Mouse (Mus musculus): ENCODE data around the gene Mef2a. TPM values are rescaled to one million over a fixed set of nuclear protein-coding genes. Genes with fewer than 3 reads are reported as not detected.

Gene Mef2a
- total RNA-seq, 2 experiments from 2014 or later = 126 to 142 TPM

DNA sequence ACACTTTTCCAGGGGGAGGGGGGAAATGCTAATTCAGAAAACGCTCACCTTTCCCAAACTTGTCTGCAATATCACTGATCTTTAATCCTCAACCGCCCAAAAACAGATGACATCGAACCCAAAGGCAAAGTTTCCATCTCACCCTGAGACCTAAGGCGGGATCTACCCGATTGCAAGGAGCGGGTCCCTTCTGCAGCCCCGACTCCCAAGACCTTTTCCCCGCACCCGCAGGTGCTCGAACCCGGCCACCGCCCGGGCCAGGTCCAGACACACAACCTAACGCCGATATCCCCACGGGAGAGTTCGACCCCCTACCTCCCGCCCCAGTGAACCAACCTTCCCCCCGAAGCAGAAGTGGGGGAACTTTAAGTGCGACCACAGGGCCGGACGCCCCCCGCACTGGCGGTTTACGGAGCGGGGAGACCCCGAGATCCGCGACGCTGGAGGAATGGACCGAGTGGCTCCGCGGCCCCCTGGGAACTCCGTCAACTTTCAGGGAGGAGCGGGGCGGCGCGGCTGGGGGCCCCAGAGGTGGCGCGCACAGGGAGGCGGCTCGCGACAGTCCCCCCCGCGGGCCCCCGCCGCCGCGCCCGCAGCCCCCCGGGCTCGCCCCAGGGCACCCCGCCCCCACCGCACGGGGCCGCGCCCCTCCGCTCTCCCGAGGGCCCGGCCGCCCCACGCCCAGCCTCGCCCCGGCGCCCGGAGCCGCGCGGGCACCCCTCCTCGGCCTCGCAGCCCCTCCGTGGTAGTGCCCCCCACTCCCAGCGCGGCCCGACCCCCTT, 576 bp downstream of the Mef2a start:
- intact Hi-C loops (cut with DNase I) = loop anchor here (2.0 to 5.0 kb wide), 6 partner anchors 79 to 259 kb away; no protein-coding TSS in a partner anchor
- peak; percentile 51 to 62 for DNase-seq

DNA sequence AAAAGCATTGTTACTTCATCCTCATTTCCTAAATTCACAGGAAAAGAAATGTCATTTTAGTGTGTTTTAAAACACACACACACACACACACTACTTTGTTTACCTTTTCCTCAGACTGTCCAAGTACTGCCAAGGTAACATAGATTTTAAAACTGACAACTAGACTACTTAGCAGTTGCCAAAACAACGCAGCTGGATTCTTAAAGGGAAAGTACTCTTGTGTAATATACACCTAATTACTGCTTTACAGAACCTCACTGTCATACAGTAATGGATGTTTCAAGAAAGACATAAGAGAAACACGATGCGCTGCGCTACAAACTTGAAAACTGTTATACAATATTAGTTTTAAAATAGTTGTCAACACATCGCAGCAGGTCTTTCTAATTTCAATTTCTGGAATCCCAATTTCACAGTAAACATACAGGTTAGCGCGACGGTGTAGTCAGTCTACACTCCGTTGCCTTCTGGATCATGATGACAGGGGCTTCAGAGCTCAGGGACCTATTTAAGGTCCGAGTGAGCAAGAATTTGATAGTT, 1.2 kb downstream of the Mef2a start:
- DNase-seq = no peak
- intact Hi-C loops (cut with DNase I) = loop anchor here (5.0 kb wide), 1 partner anchor 129 kb away; no protein-coding TSS in a partner anchor

DNA sequence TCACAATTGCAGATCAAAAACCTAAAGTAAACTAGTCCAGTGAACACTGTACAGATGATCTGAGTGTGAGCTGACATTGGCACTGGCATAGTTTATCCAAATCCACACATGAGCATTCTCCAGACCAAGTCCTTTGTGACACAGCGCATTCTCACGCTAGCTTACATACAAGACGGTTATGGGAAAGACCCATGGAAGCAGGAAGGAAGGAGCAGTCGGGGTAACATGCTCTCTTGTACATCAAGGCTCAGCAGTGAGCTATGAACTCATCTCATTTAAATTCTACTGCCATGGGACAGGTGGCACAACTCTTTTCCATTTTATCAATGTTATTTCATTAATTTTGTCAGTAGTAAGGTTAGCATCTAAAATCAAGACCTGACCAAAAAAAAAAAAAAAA, 3.0 kb downstream of the Mef2a start:
- DNase-seq = no peak
- intact Hi-C loops (cut with DNase I) = loop anchor here (5.0 kb wide), 2 partner anchors 52 to 127 kb away; no protein-coding TSS in a partner anchor

DNA sequence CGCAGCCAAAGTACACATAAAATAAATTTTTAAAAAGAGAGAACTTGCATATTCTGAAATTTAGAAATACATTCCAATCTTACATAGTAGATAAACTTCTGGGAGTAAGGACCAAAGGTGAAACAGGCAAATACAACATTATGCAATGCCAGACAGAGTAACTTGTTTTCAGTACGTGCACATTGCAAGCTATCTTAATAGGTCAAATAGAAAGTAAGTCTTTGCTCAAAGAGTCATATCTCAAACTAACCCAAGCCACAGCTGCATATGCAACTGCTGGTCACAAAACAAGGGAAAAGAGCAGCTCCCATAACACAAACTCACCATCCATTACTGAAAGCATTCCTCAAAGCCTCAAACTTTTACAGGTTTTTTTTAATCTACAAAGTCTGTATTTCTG, 4.3 kb downstream of the Mef2a start:
- DNase-seq = no peak
- intact Hi-C loops (cut with DNase I) = loop anchor here (5.0 kb wide), 1 partner anchor 51 kb away; no protein-coding TSS in a partner anchor

DNA sequence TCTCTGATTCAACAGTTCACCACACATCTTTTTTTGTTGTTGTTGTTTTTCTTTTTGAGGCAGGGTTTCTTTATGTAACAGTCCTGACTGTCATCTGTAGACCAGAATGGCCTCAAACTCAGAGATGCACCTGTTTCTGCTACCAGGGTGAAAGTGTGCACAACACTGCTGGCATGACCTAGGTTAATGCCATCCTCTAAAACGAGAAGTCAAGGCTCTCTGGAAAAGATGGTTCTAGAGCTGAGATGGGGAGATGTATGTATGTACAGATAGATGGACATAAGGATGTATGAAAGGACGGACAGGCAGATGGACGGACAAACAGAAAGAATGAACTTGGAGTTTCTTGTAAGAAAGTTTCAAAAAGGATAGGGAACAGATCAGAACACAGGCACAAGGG, 12.1 kb downstream of the Mef2a start:
- intact Hi-C loops (cut with DNase I) = no loop called here
- no peak for DNase-seq

DNA sequence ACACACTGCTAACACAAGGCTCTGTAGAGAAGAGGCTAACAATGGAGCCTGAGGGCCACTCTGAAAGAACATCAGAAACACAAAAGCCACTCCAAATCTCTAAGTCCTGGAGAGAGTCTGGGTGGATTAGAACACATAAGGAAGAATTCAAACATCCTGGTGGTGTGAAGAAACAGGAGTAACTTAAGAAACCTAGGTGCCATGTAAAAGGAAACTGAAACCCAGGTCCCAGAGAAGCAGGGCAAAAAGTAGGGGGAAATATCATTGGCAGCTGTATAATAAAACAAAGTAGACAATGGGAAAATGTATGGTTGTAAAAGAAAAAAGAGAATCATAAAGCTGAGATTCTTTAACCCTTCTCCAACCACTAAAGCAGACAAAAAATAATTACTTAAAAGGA, 12.8 kb downstream of the Mef2a start:
- no peak for DNase-seq
- intact Hi-C loops (cut with DNase I) = no loop called here

DNA sequence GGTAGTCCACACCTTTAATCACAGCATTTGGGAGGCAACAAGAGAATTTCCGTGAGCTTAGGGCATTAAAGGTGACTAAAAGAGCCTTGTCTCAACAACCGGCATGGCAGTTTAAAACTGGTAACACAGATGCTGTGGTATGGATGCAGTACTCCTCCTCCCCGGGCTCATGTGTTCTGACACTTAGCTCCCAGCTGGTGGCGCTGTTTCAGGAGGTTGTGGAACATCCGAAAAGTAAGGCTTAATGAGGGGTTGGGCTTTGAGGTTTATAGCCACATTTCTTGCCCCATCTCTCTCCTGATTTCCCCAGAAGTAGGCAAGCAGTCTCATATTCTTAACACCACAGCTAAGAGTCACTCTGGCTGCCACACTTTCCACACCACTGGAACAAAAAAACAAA, 16.8 kb downstream of the Mef2a start:
- no peak for DNase-seq
- intact Hi-C loops (cut with DNase I) = no loop called here

DNA sequence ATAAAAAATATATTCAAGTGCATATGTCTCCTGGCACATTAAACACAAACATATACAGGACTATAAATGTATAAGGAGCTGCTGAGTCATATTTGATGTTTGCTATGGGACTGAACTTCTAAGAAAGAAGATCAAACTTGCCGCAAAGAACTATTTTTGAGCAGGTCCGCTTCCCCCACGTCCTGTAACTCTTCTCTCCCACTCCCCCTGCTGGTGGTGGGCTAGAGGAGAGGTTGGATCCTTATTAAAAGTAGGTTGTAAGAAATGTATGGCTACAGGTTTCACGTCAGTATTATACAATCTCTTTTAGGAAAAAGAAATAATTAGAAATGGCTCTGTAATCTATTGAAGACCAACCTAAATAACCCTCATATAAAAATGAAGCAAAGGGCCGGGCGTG, 19.0 kb downstream of the Mef2a start:
- intact Hi-C loops (cut with DNase I) = no loop called here
- DNase-seq = no peak

DNA sequence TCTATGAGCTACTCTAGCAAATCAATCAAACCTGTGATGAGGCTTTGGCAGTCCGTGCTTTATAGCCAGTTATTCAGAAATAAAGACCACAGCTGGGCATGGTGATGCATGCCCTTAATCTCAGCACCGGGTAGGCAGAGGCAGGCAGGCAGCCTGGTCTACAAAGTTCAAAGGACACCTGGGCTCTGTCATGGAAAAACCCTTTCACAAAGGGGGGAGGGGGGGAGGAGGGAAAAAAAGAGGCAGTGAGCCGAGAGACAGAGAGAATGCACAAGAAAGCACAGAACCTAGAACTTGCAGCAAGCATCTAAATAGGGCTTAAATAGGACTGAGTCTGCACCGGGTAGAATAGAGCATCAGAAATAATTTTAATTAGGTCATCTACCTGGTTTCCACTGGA, 19.7 kb downstream of the Mef2a start:
- intact Hi-C loops (cut with DNase I) = no loop called here
- no peak for DNase-seq

DNA sequence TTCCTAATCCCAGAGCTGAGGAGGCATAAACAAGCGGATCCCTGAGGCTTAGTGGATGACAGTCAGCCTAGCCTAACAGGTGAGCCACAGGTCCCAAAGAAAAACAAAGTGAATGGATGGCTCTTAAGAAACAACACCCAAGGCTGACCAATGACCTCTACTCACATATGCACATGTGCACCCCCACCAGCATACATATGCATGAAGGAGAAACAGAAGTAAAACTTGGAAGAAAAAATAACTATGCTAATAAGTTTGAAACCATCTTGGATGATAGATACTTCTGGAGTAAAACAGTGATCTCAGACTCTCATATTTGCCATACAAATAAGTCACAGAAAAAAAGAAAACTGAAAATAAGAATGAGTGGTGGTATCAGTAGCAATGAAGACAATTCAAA, 28.2 kb downstream of the Mef2a start:
- intact Hi-C loops (cut with DNase I) = no loop called here
- no peak for DNase-seq

DNA sequence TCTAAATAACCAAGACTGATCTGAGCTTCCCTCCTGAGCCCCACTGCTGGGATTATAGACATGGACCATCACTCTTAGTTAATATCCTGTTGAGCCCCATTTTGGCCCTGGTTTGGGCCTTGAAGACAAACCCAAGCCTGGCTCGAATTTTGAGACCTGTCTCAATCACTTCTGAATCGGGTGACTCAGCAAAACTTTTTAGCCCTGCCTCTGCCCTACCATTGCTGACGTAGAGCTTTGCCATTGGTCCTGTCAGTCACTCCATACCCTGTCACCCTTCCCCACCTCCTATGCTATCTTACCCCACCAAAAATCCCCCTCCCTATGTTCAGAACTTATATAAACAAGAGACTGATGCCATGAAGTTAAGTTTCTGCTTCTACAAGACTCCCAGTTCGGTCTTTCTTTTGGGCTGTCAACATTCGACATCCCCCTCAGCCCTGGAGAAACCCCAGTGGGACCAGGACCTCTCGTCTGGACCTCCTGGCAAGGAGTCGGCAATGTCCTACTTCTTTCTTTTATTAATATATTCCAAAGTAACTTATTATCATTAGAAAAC, 30.5 kb downstream of the Mef2a start:
- intact Hi-C loops (cut with DNase I) = no loop called here

DNA sequence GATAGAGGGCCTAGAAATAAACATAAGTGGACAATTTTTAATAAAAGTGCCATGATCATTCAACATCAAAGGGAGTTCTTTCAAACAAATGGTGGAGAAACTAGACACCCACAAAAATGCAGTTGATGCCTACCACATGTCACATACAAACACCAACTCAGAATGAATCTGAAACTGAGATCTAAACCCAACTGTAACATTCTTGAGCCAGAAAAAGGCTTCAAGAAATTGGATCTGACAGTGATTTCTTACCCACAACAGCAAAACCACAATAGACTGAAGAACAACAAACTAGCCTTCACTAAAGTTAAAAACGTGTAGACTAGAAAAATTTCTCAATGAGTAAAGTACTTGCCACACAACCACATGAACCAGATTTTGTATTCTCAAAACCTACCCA, 52.3 kb downstream of the Mef2a start:
- no peak for DNase-seq
- intact Hi-C loops (cut with DNase I) = no loop called here

More for the DNA sequence above, 30.5 kb downstream of the Mef2a start:
- no peak for DNase-seq

DNA sequence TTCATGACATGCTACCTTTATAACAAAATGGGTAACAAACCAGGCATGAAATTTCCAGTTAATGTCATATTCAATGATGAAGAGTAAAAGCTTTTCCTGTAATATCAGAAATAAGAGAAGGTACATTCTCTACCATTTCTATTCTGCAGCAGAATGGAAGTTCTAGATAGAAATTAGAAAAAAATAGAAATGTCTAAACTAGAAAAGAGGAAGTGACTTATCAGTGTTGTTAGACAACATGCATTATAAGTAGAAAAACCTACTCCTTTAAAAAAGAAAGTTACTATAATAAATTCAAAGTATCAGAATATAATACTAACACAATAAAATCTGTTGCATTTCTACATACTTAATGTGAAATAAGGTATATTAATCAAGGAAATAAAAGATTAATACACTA, 54.0 kb downstream of the Mef2a start:
- intact Hi-C loops (cut with DNase I) = loop anchor here (5.0 kb wide), 1 partner anchor 49 kb away; no protein-coding TSS in a partner anchor
- DNase-seq = no peak

DNA sequence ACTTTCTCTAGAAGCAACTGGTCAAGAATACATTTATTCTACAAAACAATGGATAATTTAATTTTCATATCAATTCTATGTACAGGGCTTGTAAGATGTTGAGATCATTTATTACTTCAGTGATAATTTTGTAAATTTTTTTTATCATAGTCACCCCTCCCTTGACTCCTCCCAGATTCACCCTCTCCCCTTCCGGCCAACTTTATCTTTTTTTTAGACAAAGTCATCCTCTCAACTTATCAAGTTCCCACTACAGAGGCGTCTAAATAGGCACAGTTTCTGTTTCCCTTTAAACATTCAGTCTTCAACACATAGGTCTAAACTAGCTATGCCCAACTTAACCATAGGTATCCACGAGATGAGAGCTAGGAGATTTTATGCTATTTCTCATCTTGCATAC, 59.5 kb downstream of the Mef2a start:
- DNase-seq = no peak
- intact Hi-C loops (cut with DNase I) = no loop called here

DNA sequence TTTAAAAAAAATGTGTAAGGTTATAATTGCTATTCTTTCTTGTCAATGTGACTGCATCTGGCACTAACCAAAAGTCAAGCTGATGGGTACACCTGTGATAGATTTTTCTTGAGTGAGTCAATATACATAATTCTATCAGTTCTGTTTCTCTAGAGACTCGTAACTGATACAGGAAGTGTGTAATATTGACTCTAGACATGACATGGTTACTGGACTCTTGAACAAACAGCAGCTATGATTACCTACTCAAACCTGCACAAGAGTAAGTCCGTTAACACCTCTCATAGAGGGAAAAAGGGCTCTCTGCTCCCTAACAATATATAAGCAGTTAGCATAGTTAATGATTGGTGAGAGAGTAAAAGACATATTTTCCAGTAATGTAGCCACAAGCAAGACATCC, 62.5 kb downstream of the Mef2a start:
- DNase-seq = no peak
- intact Hi-C loops (cut with DNase I) = no loop called here

DNA sequence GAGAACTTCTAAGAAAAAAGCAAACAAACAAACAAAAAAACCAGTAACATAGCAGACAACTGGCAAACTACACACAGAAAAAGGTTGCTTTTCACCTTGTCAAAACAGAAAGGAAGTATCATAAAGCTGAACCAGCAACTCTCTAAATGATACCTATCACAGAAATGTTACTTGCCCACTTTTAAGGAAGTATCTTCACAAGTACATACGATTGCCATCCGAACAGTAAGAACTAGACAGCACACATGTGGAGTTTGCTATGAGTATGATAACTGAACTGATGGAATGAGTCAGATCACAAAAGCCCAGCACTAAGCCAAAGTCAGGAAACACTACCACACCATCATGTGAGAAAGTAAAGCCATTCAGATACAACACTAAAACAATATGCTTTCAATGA, 64.6 kb downstream of the Mef2a start:
- DNase-seq = no peak
- intact Hi-C loops (cut with DNase I) = no loop called here

DNA sequence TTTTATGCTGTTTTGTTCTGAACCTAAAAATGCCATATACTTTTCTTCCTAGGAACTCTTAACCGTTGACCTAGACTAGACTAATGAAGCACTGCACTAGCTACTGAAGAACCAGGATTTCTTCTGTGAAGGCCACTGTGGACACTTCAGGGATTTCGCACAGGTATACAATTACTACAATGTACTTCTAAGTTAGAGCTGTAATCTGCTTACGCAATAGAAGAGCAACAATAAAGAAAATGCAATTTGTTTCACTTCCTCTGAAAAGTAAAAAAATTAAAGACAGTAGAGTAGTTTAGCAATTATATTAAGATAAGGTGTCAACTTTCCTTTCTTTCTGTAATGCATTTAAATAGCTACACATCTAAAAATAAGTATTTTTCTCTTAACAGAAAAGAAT, 65.6 kb downstream of the Mef2a start:
- no peak for DNase-seq
- intact Hi-C loops (cut with DNase I) = no loop called here

DNA sequence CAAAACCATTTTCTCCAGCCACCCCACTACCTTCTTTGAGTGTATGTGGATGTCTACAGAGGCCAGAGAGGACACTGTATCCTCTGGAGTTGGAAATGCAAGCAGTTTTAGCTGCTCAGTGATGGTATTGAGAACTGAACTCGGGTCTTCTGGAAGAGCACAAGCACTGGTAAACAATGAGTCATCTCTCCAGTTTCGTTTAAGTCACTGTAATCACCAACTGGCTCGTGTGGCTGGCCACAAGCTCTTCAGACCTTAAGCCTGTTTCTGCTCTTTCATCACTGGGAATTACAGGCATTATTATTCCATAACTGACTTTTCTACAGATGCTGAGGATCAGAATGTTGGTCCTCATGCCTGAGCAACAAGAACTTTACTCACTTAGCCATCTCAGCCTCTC, 67.7 kb downstream of the Mef2a start:
- no peak for DNase-seq
- intact Hi-C loops (cut with DNase I) = no loop called here

DNA sequence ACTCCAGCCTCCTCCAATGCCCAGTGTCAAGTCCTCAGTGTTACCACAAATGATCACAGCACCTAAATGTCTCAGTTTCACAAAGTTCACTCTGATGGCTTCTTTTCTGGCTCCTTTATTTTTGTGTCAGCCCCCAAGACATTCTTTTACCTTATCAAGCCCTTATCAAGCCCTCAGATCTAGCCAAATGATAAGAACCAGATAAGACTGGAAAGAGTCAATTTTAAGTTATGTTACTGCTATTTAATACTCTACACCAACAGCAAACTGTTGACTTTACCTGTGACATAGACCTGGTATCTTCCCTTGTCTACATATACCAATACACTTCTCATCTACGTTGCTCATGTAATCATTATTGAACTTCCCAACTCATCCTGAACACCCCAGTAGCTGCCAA, 76.2 kb downstream of the Mef2a start:
- DNase-seq = no peak
- intact Hi-C loops (cut with DNase I) = no loop called here

DNA sequence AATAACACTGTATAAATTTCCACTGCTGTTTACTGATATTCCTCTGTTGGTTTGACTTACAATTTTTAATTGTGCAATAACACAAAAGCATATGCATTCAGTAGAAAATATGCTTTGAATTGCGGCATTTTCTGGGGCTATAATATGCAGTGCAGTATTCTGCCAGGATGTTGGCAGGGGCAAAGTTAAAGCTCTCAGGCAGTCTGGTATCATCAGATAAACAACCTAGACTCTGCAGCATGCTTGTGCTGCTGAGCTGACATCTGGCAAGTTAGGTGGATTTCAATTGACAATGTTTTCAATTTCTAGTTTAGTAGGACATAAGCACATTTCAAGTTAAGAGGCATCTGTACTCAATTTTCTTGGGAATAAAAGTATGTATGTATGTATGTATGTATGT, 81.3 kb downstream of the Mef2a start:
- intact Hi-C loops (cut with DNase I) = loop anchor here (5.0 kb wide), 1 partner anchor 41 kb away; no protein-coding TSS in a partner anchor
- no peak for DNase-seq

DNA sequence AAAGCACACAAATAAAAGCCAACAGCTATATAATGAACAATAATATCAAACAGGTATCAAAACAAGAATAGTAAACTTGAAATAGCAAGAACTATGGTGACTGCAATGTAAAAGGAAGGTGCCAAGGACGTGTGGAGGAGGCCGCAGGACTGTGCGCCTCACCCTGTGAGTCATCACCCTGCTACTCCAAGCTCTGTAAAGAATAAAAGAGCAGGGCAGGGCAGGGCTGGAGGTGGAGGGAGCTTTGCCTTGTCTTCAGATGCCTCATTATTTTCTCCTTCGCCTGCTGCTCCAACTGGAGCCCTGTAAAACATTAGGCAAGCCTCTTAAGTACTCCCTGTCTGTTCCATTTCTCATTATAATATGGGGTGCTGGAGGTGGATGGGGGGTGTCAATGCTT, 85.2 kb downstream of the Mef2a start:
- intact Hi-C loops (cut with DNase I) = no loop called here

DNA sequence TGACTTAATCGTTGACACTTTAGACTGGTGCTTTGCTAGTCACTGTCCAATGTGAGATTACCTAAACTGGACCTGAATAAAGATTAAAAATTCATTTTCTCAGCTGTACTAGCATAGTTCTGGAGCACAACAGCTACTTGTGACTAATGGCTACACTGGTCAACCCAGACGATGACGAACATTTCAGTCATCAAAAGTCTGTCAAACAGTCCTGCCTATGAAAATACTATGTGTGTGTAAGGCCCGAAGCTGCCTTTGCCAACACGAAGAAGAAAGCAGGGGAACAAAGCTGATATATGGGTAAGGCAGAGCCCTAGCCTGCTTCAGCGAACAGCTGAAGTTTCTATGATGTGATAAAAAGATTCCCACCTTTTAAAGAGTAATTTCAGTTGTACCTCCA, 89.1 kb downstream of the Mef2a start:
- DNase-seq = no peak
- intact Hi-C loops (cut with DNase I) = no loop called here

More for the DNA sequence above, 85.2 kb downstream of the Mef2a start:
- DNase-seq = no peak
